Mouse (Mus musculus): Measurements from ENCODE around the gene Arhgdig. TPM values are rescaled to one million over a fixed set of nuclear protein-coding genes. Genes with fewer than 3 reads are reported as not detected.

Arhgdig gene
- total and polyA plus RNA-seq, 3 experiments, result 76.3 to 97.0 TPM; not detected in 1

DNA sequence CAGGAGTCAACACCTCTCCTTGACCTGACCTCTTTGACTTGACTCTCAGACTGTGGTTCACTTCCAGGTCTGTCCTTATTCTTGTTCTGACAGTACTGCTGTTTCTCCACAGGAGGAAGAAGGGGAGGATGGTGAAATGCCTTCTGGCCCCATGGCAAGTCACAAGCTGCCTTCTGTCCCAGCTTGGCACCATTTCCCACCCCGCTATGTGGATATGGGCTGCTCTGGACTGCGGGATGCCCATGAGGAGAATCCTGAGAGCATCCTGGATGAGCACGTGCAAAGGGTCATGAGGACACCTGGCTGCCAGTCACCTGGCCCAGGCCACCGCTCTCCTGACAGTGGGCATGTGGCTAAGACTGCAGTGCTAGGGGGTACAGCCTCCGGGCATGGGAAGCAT is 20.0 kb downstream of the Arhgdig start:
- TF ChIP-seq EP300 (IDR thresholded peaks at IDR 0.05; ENCODE audit: low read depth in 1 of 2, low read length in 2 of 2) (no peak), MXI1 (IDR thresholded peaks at IDR 0.05; ENCODE audit: low read depth, low read length) (no peak)
- no peaks in the 10 kb centered on the region for H3K79me2 ChIP-seq (ENCODE audit: control insufficient read depth, insufficient read depth, low read length, poor library complexity)
- no peak for DNase-seq (ENCODE audit: low read depth, low spot score)
- no peaks in the 10 kb centered on the region for H3K27me3 ChIP-seq (ENCODE audit: control insufficient read depth in 1 of 2, insufficient read depth in 2 of 2, low read length in 2 of 2)
- no peak overlapping the region for H3K9ac ChIP-seq (ENCODE audit: control insufficient read depth, low read depth, low read length, poor library complexity, severe bottlenecking)
- H3K27ac ChIP-seq (ENCODE audit: control insufficient read depth, low read depth, low read length), result no peak overlapping the region
- H3K9me3 ChIP-seq (replicated peaks; ENCODE audit: insufficient read depth, low read length), result no peaks in the 10 kb centered on the region
- H3K4me1 ChIP-seq (ENCODE audit: control insufficient read depth in 1 of 2, insufficient read depth in 2 of 2, low read length in 2 of 2), result no peaks in the 10 kb centered on the region
- peaks cover 0 to 13% of the 10 kb centered on the region in 2 experiments; a peak in 2 of 4 replicates for H3K36me3 ChIP-seq (ENCODE audit: control insufficient read depth in 1 of 2, insufficient read depth in 2 of 2, low read length in 2 of 2)
- H3K4me3 ChIP-seq (ENCODE audit: control insufficient read depth in 1 of 2, insufficient read depth in 1 of 2, low read depth in 2 of 2, low read length in 2 of 2), result no peak overlapping the region

DNA sequence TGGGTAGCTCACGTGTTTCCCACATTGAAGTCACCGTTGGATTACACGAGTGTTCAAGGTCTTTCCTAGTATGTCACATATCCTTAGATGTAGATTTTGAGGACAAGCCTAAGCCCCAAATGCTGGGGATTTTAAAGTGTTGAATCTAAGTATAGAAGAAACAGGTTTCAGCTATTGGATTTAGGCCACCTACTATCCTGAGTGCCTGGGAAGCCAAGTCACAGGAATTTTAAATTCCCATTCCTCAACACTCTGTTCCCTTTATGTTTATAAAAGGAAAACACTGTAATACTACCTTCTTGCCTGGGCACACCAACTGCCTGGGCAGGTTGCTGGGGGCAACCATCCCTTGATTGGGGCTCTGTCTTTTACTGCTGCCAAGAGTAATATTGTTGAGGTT is 26.4 kb downstream of the Arhgdig start:
- H3K9me3 ChIP-seq (replicated peaks; ENCODE audit: insufficient read depth, low read length), result no peaks in the 10 kb centered on the region
- peaks cover 0 to 32% of the 10 kb centered on the region in 2 experiments; a peak in 2 of 4 replicates for H3K36me3 ChIP-seq (ENCODE audit: control insufficient read depth in 1 of 2, insufficient read depth in 2 of 2, low read length in 2 of 2)
- no peak overlapping the region for H3K4me3 ChIP-seq (ENCODE audit: control insufficient read depth in 1 of 2, insufficient read depth in 1 of 2, low read depth in 2 of 2, low read length in 2 of 2)
- H3K4me1 ChIP-seq (ENCODE audit: control insufficient read depth in 1 of 2, insufficient read depth in 2 of 2, low read length in 2 of 2), result no peaks in the 10 kb centered on the region
- no peak for DNase-seq (ENCODE audit: low read depth, low spot score)
- peaks cover 4% of the 10 kb centered on the region; the same call in 1 of the 2 replicates for H3K79me2 ChIP-seq (ENCODE audit: control insufficient read depth, insufficient read depth, low read length, poor library complexity)
- no peak overlapping the region for H3K27ac ChIP-seq (ENCODE audit: control insufficient read depth, low read depth, low read length)
- H3K27me3 ChIP-seq (ENCODE audit: control insufficient read depth in 1 of 2, insufficient read depth in 2 of 2, low read length in 2 of 2), result no peaks in the 10 kb centered on the region
- no peak overlapping the region for H3K9ac ChIP-seq (ENCODE audit: control insufficient read depth, low read depth, low read length, poor library complexity, severe bottlenecking)
- TF ChIP-seq POLR2AphosphoS5 (IDR thresholded peaks at IDR 0.05; ENCODE audit: borderline replicate concordance, low read depth, low read length), result no peak
- no peak for TF ChIP-seq CTCF (IDR thresholded peaks at IDR 0.05 in 2 of 3, conservative IDR thresholded peaks at IDR 0.05 in 1 of 3; ENCODE audit: control insufficient read depth in 1 of 3, insufficient read depth in 1 of 3, low read depth in 2 of 3, low read length in 3 of 3, poor library complexity in 1 of 3, severe bottlenecking in 1 of 3)
- TF ChIP-seq MAX (IDR thresholded peaks at IDR 0.05; ENCODE audit: low read length), result no peak
- TF ChIP-seq HCFC1 (IDR thresholded peaks at IDR 0.05; ENCODE audit: low read depth, low read length), result no peak

DNA sequence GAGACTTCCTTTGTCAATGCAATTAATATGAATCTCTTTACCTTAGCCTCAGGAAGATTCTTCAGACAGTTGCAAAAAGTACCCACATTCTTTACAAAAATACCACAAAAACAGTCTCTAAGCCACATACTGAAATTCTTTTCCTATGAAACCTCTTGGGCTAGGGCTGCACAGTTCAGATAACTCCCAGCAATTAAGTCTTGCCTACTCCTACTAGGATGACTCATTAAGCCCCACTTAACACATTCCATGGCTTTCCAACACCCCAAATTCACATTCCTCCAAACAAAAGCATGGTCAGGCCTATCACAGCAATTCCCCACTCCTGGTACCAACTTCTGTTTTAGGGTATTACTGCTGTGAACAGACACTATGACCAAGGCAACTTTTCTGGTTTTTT is 29.0 kb downstream of the Arhgdig start:
- Histone ChIP-seq H3K36me3 (ENCODE audit: control insufficient read depth in 1 of 2, insufficient read depth in 2 of 2, low read length in 2 of 2) (peaks cover 0 to 28% of the 10 kb centered on the region in 2 experiments; a peak in 3 of 4 replicates), H3K27ac (ENCODE audit: control insufficient read depth, low read depth, low read length) (no peak overlapping the region), H3K4me1 (ENCODE audit: control insufficient read depth in 1 of 2, insufficient read depth in 2 of 2, low read length in 2 of 2) (no peaks in the 10 kb centered on the region), H3K9ac (ENCODE audit: control insufficient read depth, low read depth, low read length, poor library complexity, severe bottlenecking) (no peak overlapping the region), H3K79me2 (ENCODE audit: control insufficient read depth, insufficient read depth, low read length, poor library complexity) (peaks cover 5% of the 10 kb centered on the region; the same call in 1 of the 2 replicates), H3K27me3 (ENCODE audit: control insufficient read depth in 1 of 2, insufficient read depth in 2 of 2, low read length in 2 of 2) (no peaks in the 10 kb centered on the region), H3K4me3 (ENCODE audit: control insufficient read depth in 1 of 2, insufficient read depth in 1 of 2, low read depth in 2 of 2, low read length in 2 of 2) (no peak overlapping the region), H3K9me3 (replicated peaks; ENCODE audit: insufficient read depth, low read length) (no peaks in the 10 kb centered on the region)
- TF ChIP-seq MAX (IDR thresholded peaks at IDR 0.05; ENCODE audit: low read length), result no peak
- no peak for TF ChIP-seq ZMIZ1 (IDR thresholded peaks at IDR 0.05; ENCODE audit: low read depth, low read length)
- no peak for TF ChIP-seq TBP (IDR thresholded peaks at IDR 0.05; ENCODE audit: low read depth, low read length)
- no peak for TF ChIP-seq RAD21 (IDR thresholded peaks at IDR 0.05; ENCODE audit: low read depth, low read length)
- no peak for TF ChIP-seq MYB (IDR thresholded peaks at IDR 0.05; ENCODE audit: low read depth, low read length)
- no peak for TF ChIP-seq ELF1 (IDR thresholded peaks at IDR 0.05; ENCODE audit: low read depth, low read length)
- TF ChIP-seq MEF2A (IDR thresholded peaks at IDR 0.05; ENCODE audit: extremely low read depth, insufficient replicate concordance, low read depth, low read length, poor library complexity, severe bottlenecking), result no peak
- no peak for TF ChIP-seq CHD2 (IDR thresholded peaks at IDR 0.05; ENCODE audit: low read length)
- TF ChIP-seq MXI1 (IDR thresholded peaks at IDR 0.05; ENCODE audit: low read depth, low read length), result no peak
- no peak for TF ChIP-seq ZNF384 (IDR thresholded peaks at IDR 0.05; ENCODE audit: low read depth, low read length)
- TF ChIP-seq BHLHE40 (IDR thresholded peaks at IDR 0.05; ENCODE audit: borderline replicate concordance, low read depth, low read length), result no peak
- no peak for TF ChIP-seq USF2 (IDR thresholded peaks at IDR 0.05; ENCODE audit: borderline replicate concordance in 1 of 2, insufficient read depth in 1 of 2, low read depth in 1 of 2, low read length in 2 of 2)
- DNase-seq (ENCODE audit: low read depth, low spot score), result no peak
